In genomic region chr8:126617665-126618064, GRCm38 (mm10) we compare ENCODE assay signal across 27 mouse cellular contexts. TPM values are rescaled to one million over a fixed set of nuclear protein-coding genes. Genes with fewer than 3 reads are reported as not detected.
DNase-seq lines count a peak whose midpoint lies in the region; ATAC-seq and TF ChIP-seq lines count a peak whose summit lies in the region.
"Had no signal": no experiment of that assay in that cellular context is flagged by ENCODE, and none has a peak within 500 bp of the region (broad histone marks: within the 10 kb centered on the region; RNA-seq: fewer than 3 reads in every experiment).

No protein-coding gene starts in this region.

- no peak for TF ChIP-seq CTCF in heart, adult 2 months (IDR thresholded peaks at IDR 0.05)
- TF ChIP-seq CTCF in embryonic fibroblast, embryonic 13.5 days (IDR thresholded peaks at IDR 0.05; ENCODE audit: borderline replicate concordance, insufficient read depth, low read length): no peak

- no peak for TF ChIP-seq EP300 in heart, adult 2 months (IDR thresholded peaks at IDR 0.05; ENCODE audit: insufficient read depth, low read depth, low read length)

- H3K79me2 ChIP-seq in heart, adult 2 months (replicated peaks; ENCODE audit: control insufficient read depth, insufficient read depth, low read length): no peaks in the 10 kb centered on the region

- H3K27me3 ChIP-seq in heart, adult 2 months (ENCODE audit: control insufficient read depth, insufficient read depth, low read length): no peaks in the 10 kb centered on the region
- no peaks in the 10 kb centered on the region for H3K27me3 ChIP-seq in heart, embryonic 10.5 days (ENCODE audit: insufficient read depth, poor library complexity, severe bottlenecking)
- H3K27me3 ChIP-seq in kidney, embryonic 15.5 days: no peaks in the 10 kb centered on the region
- H3K27me3 ChIP-seq: CH12.LX; embryonic facial prominence, embryonic 12.5 days; embryonic facial prominence, embryonic 15.5 days; forebrain, embryonic 12.5 days; forebrain, embryonic 15.5 days; heart, embryonic 13.5 days; Patski had no signal

- peaks cover 21% of the 10 kb centered on the region for H3K4me1 ChIP-seq in heart, adult 2 months (ENCODE audit: control insufficient read depth, insufficient read depth, low read length)
- H3K4me1 ChIP-seq in heart, embryonic 10.5 days: peaks cover 31% of the 10 kb centered on the region
- H3K4me1 ChIP-seq in kidney, embryonic 15.5 days: peaks cover 62% of the 10 kb centered on the region
- peaks cover 26% of the 10 kb centered on the region for H3K4me1 ChIP-seq in embryonic fibroblast, embryonic 13.5 days (ENCODE audit: control insufficient read depth, insufficient read depth, low read length)
- H3K4me1 ChIP-seq: forebrain, embryonic 12.5 days; forebrain, embryonic 15.5 days had no signal

- no peak for TF ChIP-seq POLR2A in heart, adult 2 months (IDR thresholded peaks at IDR 0.05; ENCODE audit: insufficient read depth, low read depth, low read length)
- no peak for TF ChIP-seq POLR2A in embryonic fibroblast, embryonic 13.5 days (IDR thresholded peaks at IDR 0.05; ENCODE audit: low read depth, low read length)

- H3K27ac ChIP-seq in heart, adult 2 months: peak overlapping the region; percentile 82; the same call in 1 of the 2 replicates
- no peak overlapping the region for H3K27ac ChIP-seq in heart, embryonic 10.5 days
- peak overlapping the region; percentile 92 for H3K27ac ChIP-seq in kidney, embryonic 15.5 days
- peak overlapping the region; percentile 67; the same call in 1 of the 2 replicates for H3K27ac ChIP-seq in embryonic fibroblast, embryonic 13.5 days (ENCODE audit: insufficient read depth, low read length)
- H3K27ac ChIP-seq: embryonic facial prominence, embryonic 12.5 days; forebrain, embryonic 12.5 days; forebrain, embryonic 15.5 days; heart, embryonic 13.5 days; hindbrain, embryonic 14.5 days; hindbrain, postnatal 0 days had no signal

- H3K36me3 ChIP-seq in heart, adult 2 months (ENCODE audit: control insufficient read depth, insufficient read depth, low read length): no peaks in the 10 kb centered on the region
- H3K36me3 ChIP-seq in heart, embryonic 10.5 days: no peaks in the 10 kb centered on the region
- H3K36me3 ChIP-seq in kidney, embryonic 15.5 days: no peaks in the 10 kb centered on the region
- H3K36me3 ChIP-seq: embryonic facial prominence, embryonic 12.5 days; embryonic facial prominence, embryonic 15.5 days; forebrain, embryonic 12.5 days; forebrain, embryonic 15.5 days; G1E; heart, embryonic 13.5 days had no signal

- ATAC-seq in kidney, embryonic 15.5 days (replicated peaks; ENCODE audit: low FRiP score): no peak
- ATAC-seq: forebrain, embryonic 15.5 days; hindbrain, postnatal 0 days; inflammation-experienced regulatory T-cells, adult 6 months; Patski had no signal

- no peaks in the 10 kb centered on the region for H3K9me3 ChIP-seq in heart, embryonic 10.5 days
- no peaks in the 10 kb centered on the region for H3K9me3 ChIP-seq in kidney, embryonic 15.5 days (replicated peaks)
- H3K9me3 ChIP-seq: embryonic facial prominence, embryonic 12.5 days; embryonic facial prominence, embryonic 15.5 days; forebrain, embryonic 12.5 days; forebrain, embryonic 15.5 days; G1E; heart, embryonic 13.5 days had no signal

- no peak overlapping the region for H3K4me2 ChIP-seq in kidney, embryonic 15.5 days
- H3K4me2 ChIP-seq: embryonic facial prominence, embryonic 12.5 days; embryonic facial prominence, embryonic 15.5 days; forebrain, embryonic 12.5 days; forebrain, embryonic 15.5 days; heart, embryonic 13.5 days; hindbrain, embryonic 14.5 days had no signal

- no peak for DNase-seq in heart, adult 2 months
- DNase-seq in heart, embryonic 10.5 days (ENCODE audit: low spot score): no peak
- no peak for DNase-seq in kidney, postnatal 25 days
- DNase-seq in adrenal gland, postnatal 10 days: no peak
- DNase-seq: B cell, adult 2 months; cerebellum, adult 11 months; cerebellum, adult 2 months; cerebellum, adult 9-11 months; cerebellum, postnatal 25 days; gastrocnemius, postnatal 10 days; heart, adult 11 months; heart, postnatal 14 days; heart, postnatal 4 days had no signal

- H3K4me3 ChIP-seq in heart, adult 2 months: no peak overlapping the region
- no peak overlapping the region for H3K4me3 ChIP-seq in heart, embryonic 10.5 days
- no peak overlapping the region for H3K4me3 ChIP-seq in kidney, embryonic 15.5 days (replicated peaks)
- no peak overlapping the region for H3K4me3 ChIP-seq in embryonic fibroblast, embryonic 13.5 days (ENCODE audit: insufficient read depth, low read length)
- H3K4me3 ChIP-seq: embryonic facial prominence, embryonic 12.5 days; embryonic facial prominence, embryonic 15.5 days; erythroblast, embryonic 14.5 days; forebrain, embryonic 12.5 days; forebrain, embryonic 15.5 days; heart, embryonic 13.5 days had no signal

- 94% methylated on average over 5 of the region's 5 CpGs for WGBS in heart, adult 2 months
- 90% methylated on average over 5 of the region's 5 CpGs for WGBS in heart, embryonic 10.5 days
- 80% methylated on average over 5 of the region's 5 CpGs for WGBS in kidney, embryonic 15.5 days

- H3K9ac ChIP-seq in heart, adult 2 months (ENCODE audit: low read depth, low read length): no peak overlapping the region
- no peak overlapping the region for H3K9ac ChIP-seq in kidney, embryonic 15.5 days
- H3K9ac ChIP-seq: embryonic facial prominence, embryonic 12.5 days; embryonic facial prominence, embryonic 15.5 days; forebrain, embryonic 12.5 days; forebrain, embryonic 15.5 days; heart, embryonic 13.5 days; hindbrain, embryonic 14.5 days had no signal

- intact Hi-C loops in heart, adult 2 months (cut with DNase I): loop anchor here (2.0 kb wide), 1 partner anchor 47 kb away; no protein-coding TSS in a partner anchor

RNA-seq across cellular contexts. Expression of gene Irf2bp2, which starts 23.9 kb away (rescaled TPM):
- 100 to 1,000 TPM in 1 of 2 experiments, 10 to 100 TPM in 1; 56.3 to 132 TPM for total RNA-seq in heart, adult 2 months (2021)
- polyA plus RNA-seq in heart, adult 2 months (2012; rRNA removed): 33.8 and 37.3 TPM in 2 replicates
- 4.6 and 6.5 TPM in 2 replicates for polyA plus RNA-seq in heart, embryonic 10.5 days (2016; fragmentation: Nextera tagmentation; extraction: Ambion mirVana)
- polyA plus RNA-seq in kidney, embryonic 15.5 days (2015; fragmentation: Nextera tagmentation; extraction: Ambion mirVana): 12.3 and 13.3 TPM in 2 replicates
- 58.6 and 74.8 TPM in 2 replicates for polyA plus RNA-seq in embryonic fibroblast, embryonic 13.5 days (2011; ENCODE audit: insufficient read length, low read depth, missing spikeins)
- 100 to 1,000 TPM in 1 of 2 experiments, 10 to 100 TPM in 1; 91.0 to 110 TPM for total RNA-seq in adrenal gland, postnatal 10 days (2021)
